Mouse (Mus musculus): ENCODE data around the gene Adra2b.

Gene Adra2b

GRCm38 (mm10) chr2:127362459-127363281 is at the start of gene Adra2b:
TSS of gene Adra2b (plus strand) at chr2:127363208.
- DNase-seq, result peak; percentile 88

DNA sequence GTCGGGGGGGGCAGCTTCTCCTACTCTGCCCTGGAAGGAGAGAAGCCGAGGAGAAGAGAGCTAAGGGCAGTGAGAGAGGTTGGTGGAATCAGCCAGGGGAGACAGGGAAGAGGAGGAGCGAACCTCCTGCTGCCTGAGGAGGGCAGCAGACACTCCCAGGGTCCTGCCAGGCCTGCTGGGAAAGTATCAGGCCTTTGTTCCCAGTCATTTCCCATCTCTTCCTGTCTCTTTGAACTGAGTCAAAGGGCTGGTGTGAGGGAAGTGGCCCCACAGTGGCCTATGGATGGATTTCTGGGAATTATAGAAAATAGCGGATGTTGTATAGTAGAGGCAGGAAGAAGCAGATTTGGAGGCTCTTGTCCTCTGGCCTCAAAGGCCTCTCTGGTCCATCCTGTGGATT is 49.1 kb upstream of the Adra2b start:
- DNase-seq, result no peak

- DNase-seq, result peak; percentile 46
These were observed 48.4 kb upstream of the Adra2b start for GRCm38 (mm10) chr2:127314467-127315154.

GRCm38 (mm10) chr2:127315155-127315470 is 47.9 kb upstream of the Adra2b start:
- DNase-seq, result no peak

GRCm38 (mm10) chr2:127316431-127316830 is 46.6 kb upstream of the Adra2b start:
- DNase-seq, result no peak

- no peak for DNase-seq
These were observed 44.9 kb upstream of the Adra2b start for GRCm38 (mm10) chr2:127318136-127318535.

- no peak for DNase-seq
These were observed 43.9 kb upstream of the Adra2b start for GRCm38 (mm10) chr2:127319071-127319470.

DNA sequence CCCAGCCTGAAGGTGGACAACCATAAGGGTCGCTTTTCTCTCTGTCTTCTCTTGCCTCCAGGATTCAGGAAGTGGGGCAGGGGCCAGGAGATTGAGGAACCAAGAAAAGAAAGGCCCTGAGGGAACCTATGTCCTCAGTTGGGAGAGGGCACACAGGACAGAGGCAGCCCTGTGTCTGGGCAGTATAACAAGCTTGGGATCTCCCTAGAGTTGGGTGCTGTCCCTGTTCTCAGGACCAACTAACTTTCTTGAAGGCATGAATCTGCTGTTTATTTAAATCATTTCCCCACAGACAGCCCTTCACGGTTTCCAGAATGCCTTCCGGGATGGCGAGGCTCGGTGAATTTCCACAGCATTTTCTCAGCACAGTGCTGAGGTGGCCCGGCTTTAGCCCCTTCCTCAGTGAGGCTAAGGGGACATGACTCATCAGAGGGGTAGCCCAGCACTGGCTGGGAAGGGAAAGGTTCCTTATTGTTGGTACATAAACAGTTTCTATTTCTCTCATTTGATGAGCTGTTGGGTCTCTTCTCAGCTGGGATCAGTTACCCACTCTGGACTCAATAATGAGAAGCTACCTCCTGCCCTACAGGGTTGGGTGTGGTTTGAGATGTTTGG is 40.2 kb upstream of the Adra2b start:
- DNase-seq, result no peak

GRCm38 (mm10) chr2:127323667-127324066 is 39.3 kb upstream of the Adra2b start:
- DNase-seq, result no peak

GRCm38 (mm10) chr2:127324456-127324855 is 38.6 kb upstream of the Adra2b start:
- no peak for DNase-seq

- no peak for DNase-seq
These were observed 34.7 kb upstream of the Adra2b start for GRCm38 (mm10) chr2:127328090-127328851.

GRCm38 (mm10) chr2:127332807-127333570 is 30.0 kb upstream of the Adra2b start:
- DNase-seq, result peak; percentile 9

GRCm38 (mm10) chr2:127333945-127334603 is 28.9 kb upstream of the Adra2b start:
- no peak for DNase-seq

- peak; percentile 49 for DNase-seq
These were observed 27.9 kb upstream of the Adra2b start for GRCm38 (mm10) chr2:127335078-127335541.

- peak; percentile 90 for DNase-seq
These were observed 27.1 kb upstream of the Adra2b start, which contains the start of gene Dusp2 for GRCm38 (mm10) chr2:127335767-127336496. TSS of gene Dusp2 (plus strand) at chr2:127336159.

DNA sequence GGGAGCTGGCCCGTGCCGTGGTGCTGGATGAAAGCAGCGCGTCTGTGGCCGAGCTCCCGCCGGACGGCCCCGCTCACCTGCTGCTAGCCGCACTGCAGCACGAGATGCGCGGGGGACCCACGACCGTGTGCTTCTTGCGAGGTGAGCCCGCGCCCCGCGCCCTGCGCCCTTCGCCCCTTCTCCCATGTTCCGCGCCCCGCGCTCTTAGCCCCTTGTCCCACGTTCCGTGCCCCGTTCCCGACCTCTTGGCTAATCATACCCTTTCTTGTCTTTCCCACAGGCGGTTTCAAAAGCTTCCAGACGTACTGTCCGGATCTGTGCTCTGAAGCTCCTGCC is 26.5 kb upstream of the Adra2b start:
- no peak for DNase-seq

- DNase-seq, result no peak
These were observed 26.1 kb upstream of the Adra2b start for GRCm38 (mm10) chr2:127336885-127337284.

GRCm38 (mm10) chr2:127337531-127337930 is 25.5 kb upstream of the Adra2b start:
- no peak for DNase-seq

DNA sequence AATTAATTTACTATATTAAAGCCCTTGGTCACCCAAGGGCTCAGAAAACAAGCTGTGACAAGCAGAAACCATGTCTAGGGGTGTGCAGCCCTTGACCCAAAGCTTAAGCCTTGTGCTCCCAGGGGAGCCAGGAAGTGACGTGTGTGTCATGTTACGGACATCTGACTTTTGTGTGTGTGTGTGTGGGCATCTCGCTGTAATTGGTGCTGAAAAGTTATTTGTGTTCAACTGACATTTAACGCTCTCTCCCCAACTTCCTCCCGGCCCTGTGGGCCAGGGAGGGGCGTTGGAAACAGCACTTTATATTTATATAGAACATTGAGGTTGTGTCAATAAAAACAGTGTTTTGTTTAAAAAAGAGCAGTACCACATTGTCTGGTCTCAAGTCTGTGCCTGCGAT is 25.0 kb upstream of the Adra2b start:
- DNase-seq, result peak; percentile 51

DNA sequence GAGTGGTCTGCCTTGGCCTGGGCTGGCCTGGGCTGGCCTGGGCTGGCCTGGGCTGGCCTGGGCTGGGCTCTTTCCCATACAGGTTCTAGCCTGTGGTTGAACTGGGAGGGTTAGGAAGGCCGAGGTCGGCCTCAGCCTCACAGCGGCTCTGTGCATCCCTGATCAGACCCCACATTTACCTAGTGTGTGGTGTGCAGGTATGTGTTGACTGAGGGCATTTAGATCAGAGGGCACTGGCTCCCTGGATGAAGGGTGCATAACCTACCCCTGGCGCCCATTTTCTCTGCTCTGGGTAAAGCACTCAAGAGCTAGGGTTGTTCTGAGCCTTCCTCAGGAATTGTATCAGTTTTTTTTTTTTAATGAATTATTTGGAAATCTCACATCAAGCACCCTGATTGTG is 24.6 kb upstream of the Adra2b start, which contains the start of gene Astl:
TSS of gene Astl (plus strand) at position 224 of the 400 bp plus-strand sequence.
- DNase-seq, result no peak

DNA sequence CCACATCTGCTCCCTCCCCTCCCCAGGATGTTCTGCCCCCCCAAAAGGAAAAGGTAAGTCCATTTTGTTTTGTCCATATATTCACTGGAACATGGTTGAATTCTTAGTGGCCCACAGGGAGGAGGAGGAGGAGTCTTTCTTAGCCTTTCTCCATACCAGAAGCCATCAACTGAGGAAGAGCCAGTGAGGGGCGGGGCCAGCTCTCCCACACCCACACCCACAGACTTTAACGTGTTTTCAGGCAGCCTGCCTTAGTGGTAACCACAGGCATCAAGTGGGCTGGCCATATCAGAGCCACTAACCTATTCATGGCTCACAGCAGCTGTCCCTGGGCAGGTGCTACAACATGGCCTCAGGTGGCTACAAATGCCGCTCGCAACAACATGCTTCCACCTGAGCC is 24.2 kb upstream of the Adra2b start:
- peak; percentile 29 for DNase-seq
